Mouse (Mus musculus) heart, postnatal 0 days (tissue): ENCODE measurements at regions not wholly inside any gene's neighbourhood (a gene's known extent, or its start where the extent isn't known, plus 50 kb on each side); places are given as distances from the start of the nearest gene placed in this dataset.

ENCODE experiments used
- CTCF ChIP-seq: IDR thresholded peaks from 2 replicates; pipeline ENCODE4 v1.5.1; 2016; ENCODE audit warnings: antibody characterized with exemption, control low read depth, low read depth
- EP300 ChIP-seq: IDR thresholded peaks from 2 replicates; pipeline ENCODE4 v1.6.1; 2016; ENCODE audit warnings: antibody characterized with exemption, low read depth

DNA sequence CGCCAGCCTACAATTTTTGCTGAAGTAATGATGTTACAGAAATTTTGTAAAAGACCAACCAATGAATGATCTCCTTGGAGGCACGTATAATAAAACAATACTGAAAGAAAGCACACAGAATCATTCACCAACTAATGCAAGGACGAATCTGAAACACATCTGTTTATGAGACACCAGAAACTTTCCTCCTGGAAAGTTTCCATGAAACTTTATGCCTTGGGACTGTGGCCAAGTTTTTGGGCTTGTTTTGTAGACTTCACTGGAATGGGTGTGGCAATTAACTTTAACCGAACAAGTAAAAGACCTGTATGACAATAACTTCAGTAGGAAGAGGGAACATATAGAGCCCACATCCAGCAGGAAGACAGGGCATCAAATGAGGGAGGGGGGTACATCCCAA lies 564.9 kb downstream of the Rpia start:
- TF ChIP-seq CTCF, result no peak
- no peak for TF ChIP-seq EP300
